Mouse (Mus musculus) hindbrain, embryonic 16.5 days (tissue): ENCODE measurements at regions not wholly inside any gene's neighbourhood (a gene's known extent, or its start where the extent isn't known, plus 50 kb on each side); places are given as distances from the start of the nearest gene placed in this dataset.

Experiments
- ATAC-seq: fragments of 200-750 bp; cut with Nextera tagmentation; 2 replicates; pipeline ENCODE4 v1.8.0; 2017; ENCODE audit warnings: moderate TSS enrichment, moderate library complexity
- H3K27ac ChIP-seq: fragments of 300-500 bp; sonication (generic); 2 replicates; pipeline ENCODE4 v1.5.1; 2014; ENCODE audit warnings: low read depth, mild to moderate bottlenecking, control low read depth, low read length, moderate library complexity
- H3K27me3 ChIP-seq: fragments of 300-500 bp; sonication (generic); replicated peaks from 2 replicates; pipeline ENCODE4 v1.6.1; 2014; ENCODE audit warnings: low read length; ENCODE audit not compliant: control insufficient read depth, insufficient read depth
- H3K36me3 ChIP-seq: fragments of 300-500 bp; sonication (generic); 2 replicates; pipeline ENCODE4 v1.6.1; 2014; ENCODE audit warnings: mild to moderate bottlenecking, low read length, moderate library complexity, mixed read lengths; ENCODE audit not compliant: control insufficient read depth, insufficient read depth
- H3K4me1 ChIP-seq: fragments of 300-500 bp; sonication (generic); 2 replicates; pipeline ENCODE4 v1.6.1; 2014; ENCODE audit warnings: low read depth, low read length; ENCODE audit not compliant: control insufficient read depth, insufficient read depth
- H3K4me2 ChIP-seq: fragments of 300-500 bp; sonication (generic); 2 replicates; pipeline ENCODE4 v1.6.1; 2014; ENCODE audit warnings: mild to moderate bottlenecking, low read length, control low read depth, moderate library complexity
- H3K4me3 ChIP-seq: fragments of 300-500 bp; sonication (generic); 2 replicates; pipeline ENCODE4 v1.5.1; 2014; ENCODE audit warnings: mild to moderate bottlenecking, low read length, control low read depth, moderate library complexity
- H3K9ac ChIP-seq: fragments of 300-500 bp; sonication (generic); 2 replicates; pipeline ENCODE4 v1.6.1; 2014; ENCODE audit warnings: low read depth, mild to moderate bottlenecking, control low read depth, low read length, moderate library complexity
- H3K9me3 ChIP-seq: fragments of 300-500 bp; sonication (generic); 2 replicates; pipeline ENCODE4 v1.6.1; 2014; ENCODE audit warnings: mild to moderate bottlenecking, low read length, moderate library complexity; ENCODE audit not compliant: control insufficient read depth
- whole genome bisulfite sequencing: fragments of 180-500 bp; shearing (Covaris S2); extraction: QIAGEN DNeasy Blood & Tissue Kit; methylation state at CpG from one replicate; pipeline ENCODE4 v1.1.7; 2014; 5-methylcytosine and 5-hydroxymethylcytosine counted together

- no peak overlapping the region for H3K27ac ChIP-seq
These were observed 358.1 kb upstream of the Gm5148 start for GRCm38 (mm10) chr3:38082386-38082785.

GRCm38 (mm10) chr3:38076835-38077234 is 352.5 kb upstream of the Gm5148 start:
- H3K27me3 ChIP-seq: no peaks in the 10 kb centered on the region
- ATAC-seq: no peak
- H3K9ac ChIP-seq: no peak overlapping the region
- H3K4me1 ChIP-seq: no peaks in the 10 kb centered on the region
- no peaks in the 10 kb centered on the region for H3K36me3 ChIP-seq
- 91% methylated on average over 1 of the region's 1 CpGs for WGBS
- no peak overlapping the region for H3K4me2 ChIP-seq
- no peak overlapping the region for H3K4me3 ChIP-seq
- no peak overlapping the region for H3K27ac ChIP-seq
- no peaks in the 10 kb centered on the region for H3K9me3 ChIP-seq

More at GRCm38 (mm10) chr3:38082386-38082785, 358.1 kb upstream of the Gm5148 start:
- no peaks in the 10 kb centered on the region for H3K27me3 ChIP-seq
- no peaks in the 10 kb centered on the region for H3K9me3 ChIP-seq
- no peak overlapping the region for H3K9ac ChIP-seq
- H3K36me3 ChIP-seq: no peaks in the 10 kb centered on the region
- H3K4me1 ChIP-seq: no peaks in the 10 kb centered on the region
- 88% methylated on average over 11 of the region's 11 CpGs for WGBS
- ATAC-seq: no peak
- no peak overlapping the region for H3K4me3 ChIP-seq
- no peak overlapping the region for H3K4me2 ChIP-seq

DNA sequence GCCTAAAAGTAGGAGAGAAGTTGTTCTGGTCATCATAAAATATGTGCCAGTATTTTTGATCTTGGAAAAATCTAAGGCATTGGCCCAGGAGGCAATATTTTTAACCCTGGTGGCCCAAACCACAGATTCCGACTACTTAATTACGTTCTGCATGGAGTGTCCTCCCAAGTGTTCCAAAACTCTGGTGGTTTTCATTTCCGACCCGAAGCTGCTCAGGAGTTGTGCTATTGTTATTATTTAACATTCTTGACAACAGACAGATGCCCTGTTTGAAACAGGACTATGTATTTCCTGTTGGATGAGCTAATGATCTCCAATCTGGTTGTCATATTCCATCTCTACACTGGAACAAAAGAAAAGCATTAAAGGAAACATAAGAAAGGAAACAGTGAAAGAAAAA is 349.7 kb upstream of the Gm5148 start:
- Histone ChIP-seq H3K9ac (no peak overlapping the region), H3K27me3 (no peaks in the 10 kb centered on the region), H3K4me3 (no peak overlapping the region), H3K27ac (no peak overlapping the region), H3K4me2 (no peak overlapping the region), H3K9me3 (no peaks in the 10 kb centered on the region), H3K4me1 (no peaks in the 10 kb centered on the region), H3K36me3 (no peaks in the 10 kb centered on the region)
- 85% methylated on average over 4 of the region's 4 CpGs for WGBS
- ATAC-seq: no peak

GRCm38 (mm10) chr3:38055627-38056026 is 331.3 kb upstream of the Gm5148 start:
- Histone ChIP-seq H3K9me3 (no peaks in the 10 kb centered on the region), H3K4me3 (no peak overlapping the region), H3K9ac (no peak overlapping the region), H3K27ac (no peak overlapping the region), H3K4me1 (no peaks in the 10 kb centered on the region), H3K4me2 (no peak overlapping the region), H3K27me3 (no peaks in the 10 kb centered on the region), H3K36me3 (no peaks in the 10 kb centered on the region)
- no peak for ATAC-seq
- 83% methylated on average over 9 of the region's 9 CpGs for WGBS

DNA sequence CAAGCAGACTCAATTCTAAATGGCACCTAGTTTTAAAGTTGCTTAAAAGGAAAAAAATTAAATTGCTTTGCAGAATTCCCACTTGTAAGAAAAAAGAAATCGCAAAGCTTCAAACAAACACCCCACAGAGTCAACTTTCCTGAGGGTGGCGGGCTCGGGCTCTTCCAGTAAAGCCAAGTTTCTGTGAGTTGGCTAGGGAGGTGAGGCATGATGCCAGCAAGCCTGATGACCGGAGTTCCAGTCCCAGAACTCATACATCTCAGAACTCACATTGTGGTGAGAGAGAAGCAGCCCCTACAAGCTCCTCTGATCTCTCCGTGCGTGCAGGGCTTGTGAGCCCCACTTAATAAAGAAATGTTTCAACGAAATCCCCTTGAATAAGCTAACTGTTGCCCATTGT is 328.7 kb upstream of the Gm5148 start:
- Histone ChIP-seq H3K27ac (no peak overlapping the region), H3K4me3 (no peak overlapping the region), H3K9me3 (no peaks in the 10 kb centered on the region), H3K9ac (no peak overlapping the region), H3K36me3 (no peaks in the 10 kb centered on the region), H3K4me1 (no peaks in the 10 kb centered on the region), H3K4me2 (no peak overlapping the region), H3K27me3 (no peaks in the 10 kb centered on the region)
- no peak for ATAC-seq
- 90% methylated on average over 7 of the region's 7 CpGs for WGBS

GRCm38 (mm10) chr3:38051748-38052147 is 327.5 kb upstream of the Gm5148 start:
- no peak overlapping the region for H3K27ac ChIP-seq
- H3K9ac ChIP-seq: no peak overlapping the region
- H3K36me3 ChIP-seq: no peaks in the 10 kb centered on the region
- no peak for ATAC-seq
- 95% methylated on average over 11 of the region's 11 CpGs for WGBS
- H3K4me2 ChIP-seq: no peak overlapping the region
- no peaks in the 10 kb centered on the region for H3K4me1 ChIP-seq
- no peaks in the 10 kb centered on the region for H3K27me3 ChIP-seq
- no peaks in the 10 kb centered on the region for H3K9me3 ChIP-seq
- H3K4me3 ChIP-seq: no peak overlapping the region

DNA sequence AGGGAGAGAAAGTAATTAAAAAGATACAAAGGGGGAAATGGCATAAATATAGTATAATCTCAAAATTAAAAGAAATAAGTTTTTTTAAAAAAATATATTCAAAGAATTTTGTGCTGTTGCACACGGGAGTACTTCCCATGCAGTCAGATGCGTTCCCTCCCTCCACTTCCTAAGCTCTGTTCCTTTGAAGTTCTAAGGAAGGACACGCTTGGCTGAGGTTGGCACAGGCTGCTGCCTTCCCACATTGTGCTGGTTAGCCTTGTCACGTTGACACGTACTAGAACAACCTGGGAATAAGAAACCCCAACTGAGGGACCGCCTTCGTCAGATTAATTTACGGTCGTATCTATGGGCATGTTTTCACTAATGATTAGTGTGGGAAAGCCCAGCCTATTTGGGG is 326.6 kb upstream of the Gm5148 start:
- 52% methylated on average over 9 of the region's 9 CpGs for whole genome bisulfite sequencing

DNA sequence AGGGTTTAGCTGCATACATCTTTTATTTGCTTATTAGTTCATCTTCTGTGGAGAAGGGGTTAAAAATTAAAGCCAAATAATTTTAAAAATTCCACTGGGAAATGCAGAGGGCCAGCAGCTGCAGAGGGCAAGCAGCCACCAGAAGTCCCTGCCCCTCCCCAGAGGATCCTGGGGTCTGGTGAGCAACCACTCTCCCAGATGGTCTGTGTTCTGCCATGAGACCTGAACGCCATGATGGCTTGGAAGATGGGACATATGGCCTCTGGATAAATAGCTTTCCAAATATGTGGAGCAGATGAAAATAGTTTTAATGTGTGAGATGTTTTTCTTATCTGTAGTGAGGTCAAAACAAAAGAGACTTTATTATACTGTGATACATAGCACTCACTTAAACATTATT is 326.1 kb upstream of the Gm5148 start:
- Histone ChIP-seq H3K27ac (no peak overlapping the region), H3K4me2 (no peak overlapping the region), H3K9me3 (no peaks in the 10 kb centered on the region), H3K27me3 (no peaks in the 10 kb centered on the region), H3K4me3 (no peak overlapping the region), H3K4me1 (peaks cover 3% of the 10 kb centered on the region; the same call in 1 of the 2 replicates), H3K36me3 (no peaks in the 10 kb centered on the region), H3K9ac (no peak overlapping the region)
- WGBS: 46% methylated on average over 1 of the region's 1 CpGs
- no peak for ATAC-seq

More for the DNA sequence above, 326.6 kb upstream of the Gm5148 start:
- Histone ChIP-seq H3K9me3 (no peaks in the 10 kb centered on the region), H3K36me3 (no peaks in the 10 kb centered on the region), H3K4me2 (no peak overlapping the region), H3K9ac (no peak overlapping the region), H3K27ac (no peak overlapping the region), H3K4me3 (no peak overlapping the region), H3K4me1 (no peaks in the 10 kb centered on the region), H3K27me3 (no peaks in the 10 kb centered on the region)
- no peak for ATAC-seq

- no peak for ATAC-seq
- H3K27me3 ChIP-seq: no peaks in the 10 kb centered on the region
- 66% methylated on average over 2 of the region's 2 CpGs for WGBS
- no peak overlapping the region for H3K4me3 ChIP-seq
- H3K36me3 ChIP-seq: no peaks in the 10 kb centered on the region
- H3K4me1 ChIP-seq: peaks cover 3% of the 10 kb centered on the region; the same call in 1 of the 2 replicates
- H3K4me2 ChIP-seq: no peak overlapping the region
- H3K9me3 ChIP-seq: no peaks in the 10 kb centered on the region
- H3K27ac ChIP-seq: no peak overlapping the region
- H3K9ac ChIP-seq: no peak overlapping the region
These were observed 325.0 kb upstream of the Gm5148 start for GRCm38 (mm10) chr3:38049290-38049689.

DNA sequence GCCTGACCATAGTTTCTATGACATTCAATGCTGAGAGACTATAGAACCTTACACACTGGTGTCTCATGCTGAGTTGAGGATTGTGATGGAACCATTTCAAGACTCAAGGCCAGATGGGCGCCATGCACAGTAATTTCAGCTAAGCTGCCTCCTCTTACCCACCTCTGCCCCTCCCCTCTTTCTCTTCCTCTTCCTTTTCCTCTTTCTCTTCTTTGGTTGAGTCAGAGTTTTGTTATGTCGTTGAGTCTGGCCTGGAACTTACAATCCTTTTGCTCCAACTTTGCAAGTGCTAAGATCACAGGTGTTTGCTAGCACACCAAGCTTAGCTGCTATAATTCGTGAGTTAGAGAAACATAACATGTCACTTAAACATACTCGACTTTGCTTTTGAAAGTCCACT is 323.2 kb upstream of the Gm5148 start:
- H3K36me3 ChIP-seq: no peaks in the 10 kb centered on the region
- H3K9ac ChIP-seq: no peak overlapping the region
- no peak for ATAC-seq
- H3K4me2 ChIP-seq: no peak overlapping the region
- H3K9me3 ChIP-seq: no peaks in the 10 kb centered on the region
- H3K4me1 ChIP-seq: peaks cover 3% of the 10 kb centered on the region; the same call in 1 of the 2 replicates
- no peak overlapping the region for H3K4me3 ChIP-seq
- no peaks in the 10 kb centered on the region for H3K27me3 ChIP-seq
- WGBS: 87% methylated on average over 4 of the region's 4 CpGs
- no peak overlapping the region for H3K27ac ChIP-seq
